Mouse (Mus musculus) embryonic facial prominence, embryonic 11.5 days (tissue): ENCODE measurements around the gene Srsf6. TPM values are rescaled to one million over a fixed set of nuclear protein-coding genes. Genes with fewer than 3 reads are reported as not detected.

Experiments
- ATAC-seq: fragments of 200-750 bp; cut with Nextera tagmentation; replicated peaks from 2 replicates; pipeline ENCODE4 v1.8.0; 2017; ENCODE audit warnings: low read depth; ENCODE audit not compliant: insufficient number of reproducible peaks, low FRiP score, low TSS enrichment
- DNase-seq: peaks from one replicate; pipeline ENCODE4 v3.0.0-alpha.2; 2015; ENCODE audit warnings: low spot score
- H3K27ac ChIP-seq: fragments of 300-500 bp; sonication (generic); replicated peaks from 2 replicates; pipeline ENCODE4 v1.5.1; 2014; ENCODE audit warnings: mild to moderate bottlenecking, low read depth, low read length, control low read depth
- H3K27me3 ChIP-seq: fragments of 300-500 bp; sonication (generic); 2 replicates; pipeline ENCODE4 v1.6.1; 2014; ENCODE audit warnings: mild to moderate bottlenecking, low read length, moderate library complexity, mixed read lengths; ENCODE audit not compliant: control insufficient read depth, insufficient read depth
- H3K36me3 ChIP-seq: fragments of 300-500 bp; sonication (generic); replicated peaks from 2 replicates; pipeline ENCODE4 v1.6.1; 2014; ENCODE audit warnings: low read depth, mild to moderate bottlenecking, low read length, moderate library complexity, mixed read lengths; ENCODE audit not compliant: control insufficient read depth, insufficient read depth
- H3K4me1 ChIP-seq: fragments of 300-500 bp; sonication (generic); 2 replicates; pipeline ENCODE4 v1.6.1; 2014; ENCODE audit warnings: low read length, mixed read lengths; ENCODE audit not compliant: control insufficient read depth, insufficient read depth
- H3K4me2 ChIP-seq: fragments of 300-500 bp; sonication (generic); 2 replicates; pipeline ENCODE4 v1.6.1; 2014; ENCODE audit warnings: low read depth, mild to moderate bottlenecking, control low read depth, low read length, moderate library complexity
- H3K4me3 ChIP-seq: fragments of 300-500 bp; sonication (generic); 2 replicates; pipeline ENCODE4 v1.5.1; 2014; ENCODE audit warnings: low read depth, low read length, control low read depth
- H3K9ac ChIP-seq: fragments of 300-500 bp; sonication (generic); replicated peaks from 2 replicates; pipeline ENCODE4 v1.6.1; 2014; ENCODE audit warnings: mild to moderate bottlenecking, control low read depth, low read length
- H3K9me3 ChIP-seq: fragments of 300-500 bp; sonication (generic); replicated peaks from 2 replicates; pipeline ENCODE4 v1.6.1; 2016; ENCODE audit warnings: mild to moderate bottlenecking, low read length, inconsistent platforms, mixed read lengths; ENCODE audit not compliant: control insufficient read depth
- WGBS: fragments of 180-500 bp; shearing (Covaris S2); extraction: QIAGEN DNeasy Blood & Tissue Kit; methylation state at CpG from one replicate; pipeline ENCODE4 v1.1.7; 2014; 5-methylcytosine and 5-hydroxymethylcytosine counted together
- polyA plus RNA-seq: library from polyadenylated mRNA; unstranded; fragments of >200 nt; fragmentation: Nextera tagmentation; extraction: Ambion mirVana; gene quantifications from 2 replicates; pipeline ENCODE4 v1.2.1, GENCODE M21; 2014

The Srsf6 gene
- polyA plus RNA-seq, 1 experiment from 2014 or later = 327 TPM

DNA sequence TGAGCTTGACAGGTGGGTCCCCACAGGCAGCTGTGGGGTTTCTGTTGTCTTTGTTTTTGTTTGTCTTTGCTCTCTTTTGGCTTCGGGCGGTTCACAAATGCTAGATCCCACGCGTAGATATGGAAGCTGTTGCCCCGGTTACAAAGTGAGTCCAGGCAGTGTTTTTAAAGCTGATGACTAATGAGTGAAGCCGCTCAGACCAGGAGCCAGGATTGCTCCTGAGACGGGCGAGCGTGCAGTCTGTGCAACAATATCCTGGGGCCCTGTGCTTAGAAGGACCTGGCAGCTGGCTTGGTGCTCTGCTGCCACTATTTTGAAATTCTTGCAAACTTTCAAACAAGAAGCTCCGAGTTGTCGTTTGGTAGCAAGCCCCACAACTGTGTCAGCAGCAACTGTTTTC is 42.3 kb downstream of the Srsf6 start:
- peak; percentile 58 for DNase-seq

GRCm38 (mm10) chr2:162975157-162975775 is 43.9 kb downstream of the Srsf6 start:
- Histone ChIP-seq H3K4me1 (no peaks in the 10 kb centered on the region), H3K9ac (no peak overlapping the region), H3K4me3 (no peak overlapping the region), H3K4me2 (no peak overlapping the region), H3K27me3 (no peaks in the 10 kb centered on the region), H3K9me3 (no peaks in the 10 kb centered on the region), H3K36me3 (no peaks in the 10 kb centered on the region), H3K27ac (no peak overlapping the region)
- WGBS = 82% methylated on average over 11 of the region's 11 CpGs
- ATAC-seq (no peak), DNase-seq (no peak)

More for the DNA sequence above, 42.3 kb downstream of the Srsf6 start:
- Histone ChIP-seq H3K36me3 (no peaks in the 10 kb centered on the region), H3K4me3 (no peak overlapping the region), H3K9ac (no peak overlapping the region), H3K27ac (no peak overlapping the region), H3K27me3 (no peaks in the 10 kb centered on the region), H3K4me1 (no peaks in the 10 kb centered on the region), H3K9me3 (no peaks in the 10 kb centered on the region), H3K4me2 (no peak overlapping the region)
- 23% methylated on average over 11 of the region's 11 CpGs for WGBS
- ATAC-seq = no peak; the same call in 1 of the 2 replicates

DNA sequence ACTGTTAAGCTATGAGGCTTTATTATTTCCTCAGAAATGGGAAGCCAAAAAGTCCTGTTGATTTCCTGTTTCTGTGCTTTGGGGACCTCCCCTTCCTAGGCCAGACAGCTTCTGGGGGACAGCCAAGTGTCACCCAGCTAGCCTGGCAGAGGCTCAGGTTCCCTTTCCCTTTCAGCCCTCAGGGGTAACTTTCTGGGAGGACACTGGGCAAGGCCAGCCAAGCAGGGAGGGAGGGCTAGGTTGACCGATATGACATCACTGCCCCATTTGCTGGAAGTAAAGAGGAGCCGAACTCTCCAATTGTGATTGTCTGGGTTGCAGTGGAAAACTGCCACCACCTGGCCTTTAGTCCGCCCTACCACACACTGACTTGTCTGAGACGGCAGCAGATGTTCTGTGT is 44.7 kb downstream of the Srsf6 start:
- ATAC-seq (no peak), DNase-seq (no peak)
- no peaks in the 10 kb centered on the region for H3K4me1 ChIP-seq
- WGBS = 66% methylated on average over 4 of the region's 4 CpGs
- H3K36me3 ChIP-seq = no peaks in the 10 kb centered on the region
- no peak overlapping the region for H3K9ac ChIP-seq
- no peaks in the 10 kb centered on the region for H3K9me3 ChIP-seq
- no peaks in the 10 kb centered on the region for H3K27me3 ChIP-seq
- H3K27ac ChIP-seq = no peak overlapping the region
- H3K4me2 ChIP-seq = no peak overlapping the region
- H3K4me3 ChIP-seq = no peak overlapping the region

- Histone ChIP-seq H3K36me3 (no peaks in the 10 kb centered on the region), H3K9ac (no peak overlapping the region), H3K27me3 (no peaks in the 10 kb centered on the region), H3K4me3 (no peak overlapping the region), H3K27ac (no peak overlapping the region), H3K4me2 (no peak overlapping the region), H3K9me3 (no peaks in the 10 kb centered on the region), H3K4me1 (no peaks in the 10 kb centered on the region)
- ATAC-seq (no peak), DNase-seq (no peak)
- WGBS = 87% methylated on average over 6 of the region's 6 CpGs
These were observed 53.1 kb downstream of the Srsf6 start for GRCm38 (mm10) chr2:162984381-162984780.

DNA sequence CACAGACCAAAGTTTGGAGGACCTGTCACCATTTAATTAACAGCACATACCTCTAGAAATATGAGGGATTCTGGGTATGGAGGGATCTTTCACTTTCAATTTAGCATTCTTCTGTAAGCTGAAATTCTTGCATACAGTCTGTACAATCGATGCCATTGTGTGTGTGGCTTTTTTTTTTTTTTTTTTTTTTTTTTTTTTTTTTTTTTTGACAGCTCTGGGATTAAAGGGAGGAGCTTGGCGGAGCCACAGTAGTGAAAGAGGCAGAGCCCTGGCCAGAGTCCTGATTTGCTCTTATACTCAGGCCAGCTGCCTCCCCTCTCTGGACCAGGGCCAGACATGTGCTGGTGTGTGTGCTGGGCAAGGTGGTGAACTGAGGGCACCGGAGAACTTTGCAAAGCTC is 54.6 kb downstream of the Srsf6 start:
- WGBS = 73% methylated on average over 3 of the region's 3 CpGs
- no peaks in the 10 kb centered on the region for H3K27me3 ChIP-seq
- ATAC-seq = no peak
- H3K9me3 ChIP-seq = no peaks in the 10 kb centered on the region
- H3K36me3 ChIP-seq = no peaks in the 10 kb centered on the region
- H3K4me2 ChIP-seq = no peak overlapping the region
- no peak overlapping the region for H3K9ac ChIP-seq
- no peak overlapping the region for H3K4me3 ChIP-seq
- no peak overlapping the region for H3K27ac ChIP-seq
- DNase-seq = no peak
- H3K4me1 ChIP-seq = no peaks in the 10 kb centered on the region

Other genes starting within 250 kb of the Srsf6 start
- 0.06 and 0.15 TPM in 2 replicates for gene L3mbtl1, start 11.9 kb downstream of the Srsf6 start, polyA plus RNA-seq
- not detected in 2 replicates for gene Sgk2, start 55.8 kb downstream of the Srsf6 start, polyA plus RNA-seq
- gene Ift52, start 85.8 kb downstream of the Srsf6 start, polyA plus RNA-seq = 60.4 and 61.6 TPM in 2 replicates
- gene Mybl2, start 123.2 kb downstream of the Srsf6 start, polyA plus RNA-seq = 25.6 TPM in 2 replicates
- gene Gtsf1l, start 156.3 kb downstream of the Srsf6 start, polyA plus RNA-seq = not detected in 2 replicates